Mouse (Mus musculus) liver, embryonic 13.5 days (tissue): ENCODE measurements at regions not wholly inside any gene's neighbourhood (a gene's known extent, or its start where the extent isn't known, plus 50 kb on each side); places are given as distances from the start of the nearest gene placed in this dataset.
"Not testable (repeated sequence)": the region's sequence is repeated elsewhere in the genome, so short reads cannot be mapped to it uniquely, and the experiment has no call there.

Experiments
- ATAC-seq: fragments of 200-750 bp; cut with Nextera tagmentation; 2 replicates; pipeline ENCODE4 v1.8.0; 2017; ENCODE audit warnings: low read depth, mild to moderate bottlenecking, moderate number of reproducible peaks, moderate library complexity
- DNase-seq: peaks from one replicate; pipeline ENCODE4 v3.0.0; 2022
- H3K27ac ChIP-seq: fragments of 300-500 bp; sonication (generic); 2 replicates; pipeline ENCODE4 v1.5.1; 2015; ENCODE audit warnings: moderate library complexity, mild to moderate bottlenecking, inconsistent platforms
- H3K27me3 ChIP-seq: fragments of 300-500 bp; sonication (generic); 2 replicates; pipeline ENCODE4 v1.6.1; 2015; ENCODE audit warnings: mild to moderate bottlenecking, inconsistent platforms
- H3K36me3 ChIP-seq: fragments of 300-500 bp; sonication (generic); 2 replicates; pipeline ENCODE4 v1.6.1; 2015; ENCODE audit warnings: mild to moderate bottlenecking, inconsistent platforms
- H3K4me1 ChIP-seq: fragments of 300-500 bp; sonication (generic); replicated peaks from 2 replicates; pipeline ENCODE4 v1.6.1; 2015; ENCODE audit warnings: inconsistent platforms
- H3K4me2 ChIP-seq: fragments of 300-500 bp; sonication (generic); 2 replicates; pipeline ENCODE4 v1.6.1; 2015; ENCODE audit warnings: inconsistent platforms, mild to moderate bottlenecking, moderate library complexity
- H3K4me3 ChIP-seq: fragments of 300-500 bp; sonication (generic); replicated peaks from 2 replicates; pipeline ENCODE4 v1.5.1; 2015; ENCODE audit warnings: mild to moderate bottlenecking, inconsistent platforms
- H3K9ac ChIP-seq: fragments of 300-500 bp; sonication (generic); 2 replicates; pipeline ENCODE4 v1.6.1; 2015; ENCODE audit warnings: mild to moderate bottlenecking, inconsistent platforms
- H3K9me3 ChIP-seq: fragments of 300-500 bp; sonication (generic); replicated peaks from 2 replicates; pipeline ENCODE4 v1.6.1; 2016; ENCODE audit warnings: inconsistent platforms
- WGBS: fragments of 180-500 bp; shearing (Covaris S2); methylation state at CpG from one replicate; pipeline ENCODE4 v1.1.7; 2015; ENCODE audit not compliant: insufficient replicate concordance; 5-methylcytosine and 5-hydroxymethylcytosine counted together

DNA sequence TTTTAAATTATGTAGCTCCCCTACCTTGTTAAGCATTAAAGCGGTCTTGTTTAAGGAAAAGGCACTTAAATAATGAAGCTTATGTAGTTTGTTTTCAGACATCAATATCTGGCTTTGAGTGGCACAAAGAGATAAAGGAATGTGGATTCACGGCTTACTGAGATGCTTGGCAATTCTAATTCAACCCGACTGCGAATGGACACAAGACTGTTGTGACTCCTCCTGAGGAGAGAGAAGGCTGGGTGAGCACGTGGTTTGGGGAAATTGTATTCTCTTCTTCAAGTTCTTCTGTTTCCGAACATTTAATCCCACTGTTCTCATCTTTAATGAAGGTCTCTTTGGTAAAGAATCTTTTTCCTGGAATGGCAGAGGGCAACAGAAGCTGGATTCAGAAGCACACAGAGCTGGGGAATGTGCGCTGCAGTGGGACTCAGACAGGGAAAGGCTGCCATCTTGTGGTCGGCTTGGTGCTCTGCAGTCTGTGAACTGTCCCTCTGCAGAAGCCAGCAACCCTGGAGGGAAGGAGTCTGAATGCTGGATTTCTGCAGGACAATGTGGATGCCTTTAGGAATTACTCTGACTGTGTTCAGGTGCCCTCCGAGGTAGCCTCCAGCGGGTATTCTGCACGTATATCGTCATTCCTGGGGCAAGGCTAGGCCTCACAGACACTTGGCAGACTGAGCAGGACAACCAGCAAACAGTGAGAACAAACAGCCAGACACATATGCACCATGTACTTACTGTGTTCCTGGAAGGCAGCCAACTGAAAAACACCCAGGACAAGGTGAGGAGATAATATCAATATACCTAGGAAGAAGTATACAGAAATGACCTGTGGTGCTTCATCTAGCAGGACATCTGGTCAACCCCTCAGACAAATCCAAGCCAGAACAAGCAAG is 54.0 kb upstream of the Pax1 start:
- no peak overlapping the region for H3K4me2 ChIP-seq
- ATAC-seq (no peak), DNase-seq (peak; percentile 16)
- H3K36me3 ChIP-seq = no peaks in the 10 kb centered on the region
- H3K9ac ChIP-seq = no peak overlapping the region
- no peaks in the 10 kb centered on the region for H3K4me1 ChIP-seq
- no peak overlapping the region for H3K27ac ChIP-seq
- H3K4me3 ChIP-seq = no peak overlapping the region
- WGBS = 18% methylated on average over 12 of the region's 12 CpGs
- 0 out of 2 replicates have a peak, but pooled peaks cover 5% of the 10 kb centered on the region for H3K27me3 ChIP-seq
- H3K9me3 ChIP-seq = no peaks in the 10 kb centered on the region

DNA sequence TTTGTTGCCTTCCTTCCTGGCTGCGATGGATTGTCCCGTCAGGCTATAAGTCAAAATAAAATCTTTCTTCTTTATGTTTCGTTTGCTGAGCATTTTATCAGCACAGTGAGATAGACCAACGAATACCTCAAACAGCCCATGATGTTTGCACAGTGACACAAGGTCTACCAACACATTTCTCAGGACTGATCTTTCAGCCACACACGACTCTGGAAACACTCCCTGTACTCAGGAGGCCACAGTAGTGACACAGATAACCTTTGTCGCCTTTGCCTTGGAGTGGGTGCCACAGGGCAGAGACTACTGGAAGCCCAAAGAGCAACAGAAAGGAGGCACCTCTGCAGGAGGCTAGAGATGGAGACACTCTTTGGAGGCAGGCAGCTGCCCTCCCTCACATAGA is 55.0 kb upstream of the Pax1 start:
- WGBS = 44% methylated on average over 6 of the region's 6 CpGs
- no peak for ATAC-seq

DNA sequence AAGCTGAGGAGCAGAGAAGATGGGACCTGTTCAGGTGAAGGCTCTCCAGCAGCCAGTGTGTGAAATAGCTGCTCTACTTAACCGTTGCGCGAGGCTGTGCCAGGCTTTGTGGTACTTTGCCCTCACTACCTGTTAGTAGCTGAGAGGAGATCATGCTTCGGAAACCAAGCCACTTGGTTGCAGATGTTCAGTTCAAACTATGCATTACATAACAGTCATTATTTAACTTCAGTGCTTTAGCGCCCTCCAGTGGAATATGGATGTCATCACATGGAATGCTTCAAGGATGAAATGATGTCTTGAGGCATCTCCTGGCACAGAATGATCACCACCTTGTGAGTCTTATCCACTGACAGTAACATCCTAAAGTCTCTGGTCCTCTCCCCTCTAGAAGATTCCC is 56.5 kb upstream of the Pax1 start:
- Histone ChIP-seq H3K9ac (no peak overlapping the region), H3K36me3 (no peaks in the 10 kb centered on the region), H3K27me3 (0 out of 2 replicates have a peak, but pooled peaks cover 5% of the 10 kb centered on the region), H3K27ac (no peak overlapping the region), H3K4me3 (no peak overlapping the region), H3K4me2 (no peak overlapping the region), H3K4me1 (no peaks in the 10 kb centered on the region), H3K9me3 (no peaks in the 10 kb centered on the region)
- no peak for ATAC-seq
- WGBS = 15% methylated on average over 5 of the region's 5 CpGs
- no peak for DNase-seq

More for the DNA sequence above, 55.0 kb upstream of the Pax1 start:
- H3K9me3 ChIP-seq = no peaks in the 10 kb centered on the region
- H3K9ac ChIP-seq = no peak overlapping the region
- H3K4me2 ChIP-seq = no peak overlapping the region
- H3K36me3 ChIP-seq = no peaks in the 10 kb centered on the region
- no peaks in the 10 kb centered on the region for H3K4me1 ChIP-seq
- 0 out of 2 replicates have a peak, but pooled peaks cover 5% of the 10 kb centered on the region for H3K27me3 ChIP-seq
- no peak overlapping the region for H3K27ac ChIP-seq
- H3K4me3 ChIP-seq = no peak overlapping the region
- no peak for DNase-seq

GRCm38 (mm10) chr2:147300503-147300902 is 61.2 kb upstream of the Pax1 start:
- no peak overlapping the region for H3K4me3 ChIP-seq
- 63% methylated on average over 1 of the region's 1 CpGs for WGBS
- no peaks in the 10 kb centered on the region for H3K27me3 ChIP-seq
- no peak overlapping the region for H3K4me2 ChIP-seq
- DNase-seq = no peak
- H3K4me1 ChIP-seq = no peaks in the 10 kb centered on the region
- H3K27ac ChIP-seq = no peak overlapping the region
- no peak overlapping the region for H3K9ac ChIP-seq
- no peaks in the 10 kb centered on the region for H3K36me3 ChIP-seq
- no peak for ATAC-seq
- no peaks in the 10 kb centered on the region for H3K9me3 ChIP-seq

DNA sequence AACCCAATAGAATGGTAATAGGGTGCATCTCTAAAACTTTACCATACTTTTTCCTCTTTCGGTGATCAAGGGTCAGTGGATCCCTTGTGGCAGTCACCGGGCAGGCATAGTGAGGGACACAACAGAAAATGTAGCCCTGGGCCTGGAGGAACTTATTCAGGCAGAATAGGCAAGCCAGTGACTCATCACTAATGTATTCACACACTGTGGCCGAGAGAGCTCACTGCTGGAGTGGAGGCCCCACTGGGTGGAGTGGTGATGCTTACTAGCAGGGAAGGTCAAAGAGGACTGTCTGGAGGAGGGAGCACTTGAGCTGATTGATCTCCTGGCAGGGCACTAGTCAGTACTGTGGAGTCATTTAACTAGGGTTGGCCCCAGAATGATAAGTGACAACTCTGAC is 62.4 kb upstream of the Pax1 start:
- no peak for ATAC-seq
- Histone ChIP-seq H3K4me3 (no peak overlapping the region), H3K36me3 (no peaks in the 10 kb centered on the region), H3K9ac (no peak overlapping the region), H3K4me1 (no peaks in the 10 kb centered on the region), H3K27ac (no peak overlapping the region), H3K4me2 (no peak overlapping the region), H3K27me3 (no peaks in the 10 kb centered on the region), H3K9me3 (no peaks in the 10 kb centered on the region)
- DNase-seq = no peak
- 64% methylated on average over 3 of the region's 3 CpGs for WGBS

DNA sequence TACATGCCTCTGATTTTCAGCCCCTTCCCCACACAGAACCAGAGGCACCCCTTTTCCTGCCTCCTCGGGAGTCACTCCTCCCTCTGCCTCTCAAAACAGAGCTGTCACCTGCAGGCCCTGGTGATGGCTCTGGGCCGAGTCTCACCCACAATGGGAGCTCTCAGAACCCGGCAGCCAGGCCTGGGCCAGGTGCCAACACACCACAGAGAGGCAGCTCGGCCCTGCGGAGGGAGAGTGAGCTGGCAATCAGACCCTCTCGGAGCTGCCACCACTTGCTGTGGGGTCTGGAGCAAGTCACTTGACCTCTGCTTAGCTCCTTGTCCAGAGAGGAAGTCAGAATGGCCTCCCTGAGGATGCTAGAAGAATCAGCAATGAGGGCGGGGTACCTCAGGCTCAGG is 63.2 kb upstream of the Pax1 start:
- no peak for ATAC-seq
- H3K27ac ChIP-seq = no peak overlapping the region

DNA sequence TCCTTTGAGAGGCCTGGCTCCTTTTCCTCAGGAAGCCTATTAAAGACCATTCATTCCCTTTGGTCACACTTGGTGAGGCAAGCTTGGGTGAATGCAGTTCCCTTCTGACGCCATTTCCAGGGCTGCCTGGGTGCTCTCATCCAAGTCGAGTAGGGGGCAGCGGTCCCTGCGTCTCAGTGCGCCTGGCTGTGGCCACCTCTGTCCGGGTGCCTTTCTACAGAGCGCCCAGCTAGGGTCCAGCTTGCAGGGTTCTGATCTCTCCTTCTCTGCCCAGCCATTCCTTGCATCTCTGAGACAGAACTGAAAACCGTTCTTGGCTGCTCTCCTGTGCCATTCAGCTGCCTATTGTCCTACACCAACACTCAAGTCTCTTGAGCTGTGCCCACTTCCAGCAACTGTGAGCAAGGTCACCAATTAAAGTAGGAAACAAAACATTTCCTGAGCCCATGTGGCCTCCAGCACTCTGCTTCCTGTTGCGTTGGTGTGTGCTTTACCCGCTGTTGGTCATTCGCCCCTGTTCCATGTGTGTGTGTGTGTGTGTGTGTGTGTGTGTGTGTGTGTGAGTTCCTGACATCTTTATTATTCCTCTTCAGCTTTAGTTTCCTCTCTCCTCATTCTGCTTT is 63.7 kb upstream of the Pax1 start:
- Histone ChIP-seq H3K9me3 (no peaks in the 10 kb centered on the region), H3K4me1 (no peaks in the 10 kb centered on the region), H3K27ac (no peak overlapping the region), H3K9ac (no peak overlapping the region), H3K36me3 (no peaks in the 10 kb centered on the region), H3K4me2 (no peak overlapping the region), H3K27me3 (no peaks in the 10 kb centered on the region), H3K4me3 (no peak overlapping the region)
- 65% methylated on average over 11 of the region's 11 CpGs for WGBS
- DNase-seq (no peak), ATAC-seq (no peak)

More for the DNA sequence above, 63.2 kb upstream of the Pax1 start:
- Histone ChIP-seq H3K9ac (no peak overlapping the region), H3K9me3 (no peaks in the 10 kb centered on the region), H3K4me3 (no peak overlapping the region), H3K36me3 (no peaks in the 10 kb centered on the region), H3K27me3 (no peaks in the 10 kb centered on the region), H3K4me1 (no peaks in the 10 kb centered on the region), H3K4me2 (no peak overlapping the region)
- DNase-seq = no peak
- 41% methylated on average over 7 of the region's 7 CpGs for WGBS

DNA sequence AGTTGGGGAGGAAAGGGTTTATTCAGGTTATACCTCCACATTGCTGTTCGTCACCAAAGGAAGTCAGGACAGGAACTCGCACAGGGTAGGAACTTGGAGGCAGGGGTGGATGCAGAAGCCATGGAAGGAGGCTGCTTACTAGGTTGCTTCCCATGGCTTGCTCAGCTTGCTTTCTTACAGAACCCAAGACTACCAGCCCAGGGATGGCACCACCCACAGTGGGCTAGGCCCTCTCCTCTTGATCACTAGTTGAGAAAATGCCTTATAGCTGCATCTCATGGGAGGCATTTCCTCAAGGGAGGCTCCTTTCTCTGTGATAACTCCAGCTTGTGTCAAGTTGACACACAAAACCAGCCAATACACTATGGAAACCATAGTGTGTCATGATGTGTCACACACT is 66.8 kb upstream of the Pax1 start:
- not testable (repeated sequence) for DNase-seq
- WGBS = 55% methylated on average over 2 of the region's 2 CpGs

GRCm38 (mm10) chr2:147293294-147293688 is 68.4 kb upstream of the Pax1 start:
- DNase-seq (no peak), ATAC-seq (no peak)
- no peak overlapping the region for H3K4me2 ChIP-seq
- H3K36me3 ChIP-seq = no peaks in the 10 kb centered on the region
- no peak overlapping the region for H3K4me3 ChIP-seq
- no peak overlapping the region for H3K9ac ChIP-seq
- no peaks in the 10 kb centered on the region for H3K27me3 ChIP-seq
- 60% methylated on average over 3 of the region's 3 CpGs for WGBS
- H3K27ac ChIP-seq = no peak overlapping the region
- H3K9me3 ChIP-seq = no peaks in the 10 kb centered on the region
- H3K4me1 ChIP-seq = no peaks in the 10 kb centered on the region

More for the DNA sequence above, 66.8 kb upstream of the Pax1 start:
- not testable (repeated sequence) for H3K27me3 ChIP-seq, H3K4me3 ChIP-seq, ATAC-seq, H3K4me1 ChIP-seq, H3K27ac ChIP-seq, H3K4me2 ChIP-seq, H3K9me3 ChIP-seq, H3K36me3 ChIP-seq, H3K9ac ChIP-seq

GRCm38 (mm10) chr2:147292387-147293293 is 69.1 kb upstream of the Pax1 start:
- DNase-seq = no peak
- H3K9me3 ChIP-seq = no peaks in the 10 kb centered on the region

GRCm38 (mm10) chr2:147283390-147283789 is 78.3 kb upstream of the Pax1 start:
- Histone ChIP-seq H3K9me3 (no peaks in the 10 kb centered on the region), H3K4me2 (no peak overlapping the region), H3K4me1 (no peaks in the 10 kb centered on the region), H3K27me3 (no peaks in the 10 kb centered on the region), H3K4me3 (no peak overlapping the region), H3K27ac (no peak overlapping the region), H3K36me3 (no peaks in the 10 kb centered on the region), H3K9ac (no peak overlapping the region)
- WGBS = 46% methylated on average over 3 of the region's 3 CpGs
- DNase-seq (no peak), ATAC-seq (no peak)

More at GRCm38 (mm10) chr2:147292387-147293293, 69.1 kb upstream of the Pax1 start:
- no peaks in the 10 kb centered on the region for H3K4me1 ChIP-seq
- H3K9ac ChIP-seq = no peak overlapping the region
- H3K36me3 ChIP-seq = no peaks in the 10 kb centered on the region
- H3K27me3 ChIP-seq = no peaks in the 10 kb centered on the region
- no peak overlapping the region for H3K4me2 ChIP-seq
- no peak overlapping the region for H3K27ac ChIP-seq
- ATAC-seq = no peak
- WGBS = 56% methylated on average over 11 of the region's 11 CpGs
- H3K4me3 ChIP-seq = no peak overlapping the region
